Mouse (Mus musculus): ENCODE results near the gene Lxn. TPM values are rescaled to one million over a fixed set of nuclear protein-coding genes. Genes with fewer than 3 reads are reported as not detected.

Gene Lxn
- polyA plus RNA-seq, 2 experiments: 64.8 to 121 TPM

DNA sequence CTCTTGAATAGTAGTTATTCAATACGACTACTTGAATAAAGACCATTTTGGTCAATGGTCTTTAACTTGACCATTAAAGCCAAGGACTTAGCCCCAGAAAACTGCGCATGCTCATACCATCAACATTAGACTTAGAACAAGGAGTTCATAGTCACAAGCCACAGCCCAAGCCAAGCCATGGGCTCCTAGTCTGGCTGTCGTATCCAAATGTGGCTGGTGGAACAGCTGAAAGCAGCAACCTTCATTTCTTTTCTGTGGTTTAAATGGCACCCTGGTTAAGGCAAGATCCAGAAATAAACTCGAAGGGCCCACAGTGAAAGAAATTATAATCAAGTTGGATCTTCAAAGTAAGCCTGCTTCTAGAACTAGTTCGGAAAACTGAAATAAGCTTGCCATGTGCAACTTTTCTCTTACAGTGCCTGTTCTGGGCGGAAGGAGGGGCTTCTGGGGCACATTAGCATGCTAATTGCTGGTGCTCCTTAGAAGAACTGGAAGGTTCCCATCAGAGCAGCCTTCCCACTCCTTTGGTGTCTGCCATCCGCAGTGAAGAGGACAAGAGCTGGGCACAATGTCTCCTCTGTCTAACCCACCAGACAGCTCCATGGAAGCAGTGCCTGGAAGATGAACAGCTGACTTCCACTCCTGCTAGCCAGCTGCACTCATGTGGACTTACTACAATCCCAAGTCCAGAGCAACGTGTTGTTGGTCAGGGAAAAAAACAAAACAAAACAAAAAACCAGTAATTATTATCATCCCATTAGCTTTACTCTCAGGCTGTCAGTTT, 28.6 kb upstream of the Lxn start:
- H3K27ac ChIP-seq (replicated peaks; ENCODE audit: low read depth, low read length): no peak overlapping the region
- 80% methylated on average over 8 of the region's 8 CpGs for WGBS

DNA sequence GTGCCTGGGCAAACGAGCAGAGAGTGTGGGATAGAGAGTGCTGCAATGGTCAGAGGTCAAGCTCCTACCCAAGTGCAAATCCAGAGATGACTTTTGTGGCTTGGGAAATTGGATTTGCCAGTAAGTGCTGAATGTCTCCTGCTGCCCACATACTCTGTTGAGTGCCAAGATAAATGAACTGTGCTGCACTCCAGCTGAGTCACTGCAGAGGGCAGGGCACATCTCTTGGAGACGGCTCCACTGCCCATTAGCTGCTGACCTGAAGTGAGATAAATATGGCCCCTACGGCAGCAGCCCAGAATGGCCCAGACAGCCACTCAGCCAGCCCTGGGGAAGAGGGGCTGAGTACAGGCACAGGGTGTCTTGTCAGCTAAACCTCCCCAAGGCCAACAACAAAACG, 26.4 kb upstream of the Lxn start:
- no peak overlapping the region for H3K27ac ChIP-seq (replicated peaks; ENCODE audit: low read depth, low read length)
- no peak for TF ChIP-seq POLR2A (IDR thresholded peaks at IDR 0.05; ENCODE audit: borderline replicate concordance, extremely low read depth, insufficient read depth, insufficient read length)
- H3K4me1 ChIP-seq (ENCODE audit: control insufficient read depth, insufficient read depth, low read length): no peaks in the 10 kb centered on the region
- no peak overlapping the region for H3K9ac ChIP-seq (ENCODE audit: low read depth, low read length, severe bottlenecking)
- no peak overlapping the region for H3K4me2 ChIP-seq (replicated peaks; ENCODE audit: low read depth, low read length, severe bottlenecking)
- WGBS: 48% methylated on average over 4 of the region's 4 CpGs
- DNase-seq (ENCODE audit: low spot score) (no peak), ATAC-seq (ENCODE audit: low FRiP score, low read depth) (no peak)
- H3K27me3 ChIP-seq (ENCODE audit: control insufficient read depth, insufficient read depth, low read length): no peaks in the 10 kb centered on the region
- H3K36me3 ChIP-seq (ENCODE audit: control insufficient read depth, insufficient read depth, low read length): no peaks in the 10 kb centered on the region
- H3K9me3 ChIP-seq (ENCODE audit: control insufficient read depth, low read length): no peaks in the 10 kb centered on the region
- H3K4me3 ChIP-seq (replicated peaks; ENCODE audit: low read length): no peak overlapping the region

More for the DNA sequence above, 28.6 kb upstream of the Lxn start:
- H3K4me1 ChIP-seq (ENCODE audit: control insufficient read depth, insufficient read depth, low read length): no peaks in the 10 kb centered on the region
- H3K9me3 ChIP-seq (ENCODE audit: control insufficient read depth, low read length): no peaks in the 10 kb centered on the region
- H3K9ac ChIP-seq (ENCODE audit: low read depth, low read length, severe bottlenecking): no peak overlapping the region
- no peak for DNase-seq (ENCODE audit: low spot score)
- no peak overlapping the region for H3K4me2 ChIP-seq (replicated peaks; ENCODE audit: low read depth, low read length, severe bottlenecking)
- no peak for TF ChIP-seq POLR2A (IDR thresholded peaks at IDR 0.05; ENCODE audit: borderline replicate concordance, extremely low read depth, insufficient read depth, insufficient read length)
- H3K36me3 ChIP-seq (ENCODE audit: control insufficient read depth, insufficient read depth, low read length): no peaks in the 10 kb centered on the region
- no peaks in the 10 kb centered on the region for H3K27me3 ChIP-seq (ENCODE audit: control insufficient read depth, insufficient read depth, low read length)
- no peak overlapping the region for H3K4me3 ChIP-seq (replicated peaks; ENCODE audit: low read length)
- ATAC-seq (ENCODE audit: low FRiP score, low read depth): no peak

DNA sequence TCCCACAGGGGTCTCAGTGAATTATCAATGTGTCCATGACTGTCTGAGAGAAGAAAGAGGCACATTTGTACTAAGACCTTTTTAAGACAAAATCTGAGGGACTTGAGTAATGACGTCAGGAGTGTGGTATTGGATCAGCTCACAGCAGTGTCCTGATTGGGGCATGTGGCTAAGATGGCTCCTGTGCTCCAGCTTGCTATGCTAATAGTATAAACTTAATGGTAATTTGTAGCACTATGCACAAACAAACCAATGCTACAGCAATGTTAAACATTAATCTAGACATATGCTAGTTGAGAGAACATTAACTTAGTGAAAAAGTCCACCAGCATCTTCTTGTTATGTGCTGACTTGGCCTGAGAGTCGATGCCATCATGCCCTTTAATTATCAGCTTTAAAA, 21.5 kb upstream of the Lxn start:
- Histone ChIP-seq H3K36me3 (ENCODE audit: control insufficient read depth, insufficient read depth, low read length) (no peaks in the 10 kb centered on the region), H3K27ac (replicated peaks; ENCODE audit: low read depth, low read length) (no peak overlapping the region), H3K9me3 (ENCODE audit: control insufficient read depth, low read length) (no peaks in the 10 kb centered on the region), H3K4me1 (ENCODE audit: control insufficient read depth, insufficient read depth, low read length) (no peaks in the 10 kb centered on the region), H3K9ac (ENCODE audit: low read depth, low read length, severe bottlenecking) (no peak overlapping the region), H3K4me2 (replicated peaks; ENCODE audit: low read depth, low read length, severe bottlenecking) (no peak overlapping the region), H3K4me3 (replicated peaks; ENCODE audit: low read length) (no peak overlapping the region), H3K27me3 (ENCODE audit: control insufficient read depth, insufficient read depth, low read length) (no peaks in the 10 kb centered on the region)
- WGBS: 92% methylated on average over 2 of the region's 2 CpGs
- DNase-seq (ENCODE audit: low spot score) (no peak), ATAC-seq (ENCODE audit: low FRiP score, low read depth) (no peak)
- TF ChIP-seq POLR2A (IDR thresholded peaks at IDR 0.05; ENCODE audit: borderline replicate concordance, extremely low read depth, insufficient read depth, insufficient read length): no peak

DNA sequence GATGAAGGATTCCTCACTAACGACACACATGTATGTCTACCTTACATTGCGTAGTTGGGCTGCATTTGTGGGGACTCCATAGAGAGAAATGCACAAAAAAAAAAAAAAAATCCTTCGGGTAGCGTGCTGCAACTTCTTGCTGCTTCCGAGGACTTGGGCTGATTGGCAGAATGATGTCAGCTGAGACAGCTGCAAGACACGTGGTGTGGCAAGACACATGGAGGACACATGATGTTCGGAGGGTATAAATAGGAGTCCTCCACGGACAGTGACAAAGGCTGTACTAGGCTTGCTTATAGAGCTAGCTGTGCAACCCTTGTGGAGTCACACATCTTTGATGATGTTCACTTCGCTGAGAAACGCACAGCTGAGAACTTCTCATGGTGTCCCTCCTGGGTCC, 18.7 kb upstream of the Lxn start:
- no peak for TF ChIP-seq POLR2A (IDR thresholded peaks at IDR 0.05; ENCODE audit: borderline replicate concordance, extremely low read depth, insufficient read depth, insufficient read length)
- no peak overlapping the region for H3K9ac ChIP-seq (ENCODE audit: low read depth, low read length, severe bottlenecking)
- H3K4me3 ChIP-seq (replicated peaks; ENCODE audit: low read length): no peak overlapping the region
- no peaks in the 10 kb centered on the region for H3K4me1 ChIP-seq (ENCODE audit: control insufficient read depth, insufficient read depth, low read length)
- H3K9me3 ChIP-seq (ENCODE audit: control insufficient read depth, low read length): no peaks in the 10 kb centered on the region
- no peak overlapping the region for H3K4me2 ChIP-seq (replicated peaks; ENCODE audit: low read depth, low read length, severe bottlenecking)
- WGBS: 85% methylated on average over 10 of the region's 10 CpGs
- DNase-seq (ENCODE audit: low spot score) (no peak), ATAC-seq (ENCODE audit: low FRiP score, low read depth) (no peak)
- no peaks in the 10 kb centered on the region for H3K27me3 ChIP-seq (ENCODE audit: control insufficient read depth, insufficient read depth, low read length)
- no peak overlapping the region for H3K27ac ChIP-seq (replicated peaks; ENCODE audit: low read depth, low read length)
- peaks cover 8% of the 10 kb centered on the region; the same call in 1 of the 2 replicates for H3K36me3 ChIP-seq (ENCODE audit: control insufficient read depth, insufficient read depth, low read length)

DNA sequence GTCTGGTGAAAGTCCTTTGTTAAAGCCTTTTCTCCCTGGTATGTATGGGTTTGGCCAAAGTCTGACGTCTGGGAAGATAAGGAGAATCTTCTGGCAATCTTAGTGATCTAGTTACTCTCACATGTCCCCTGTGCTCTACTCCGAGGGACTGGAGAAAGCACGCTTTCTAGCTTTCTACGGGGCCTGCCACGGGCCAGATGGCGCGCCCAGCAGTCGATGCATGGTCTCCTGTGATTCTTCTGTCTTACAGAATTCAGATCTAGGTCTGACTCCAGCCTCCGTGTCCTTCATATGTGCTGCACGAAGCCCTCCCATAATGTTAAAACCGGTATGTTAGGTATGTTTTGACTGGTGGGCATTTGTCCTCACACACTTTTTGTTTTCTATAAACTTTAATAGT, 16.1 kb upstream of the Lxn start:
- Histone ChIP-seq H3K9me3 (ENCODE audit: control insufficient read depth, low read length) (no peaks in the 10 kb centered on the region), H3K27ac (replicated peaks; ENCODE audit: low read depth, low read length) (no peak overlapping the region), H3K36me3 (ENCODE audit: control insufficient read depth, insufficient read depth, low read length) (peaks cover 26% of the 10 kb centered on the region), H3K4me2 (replicated peaks; ENCODE audit: low read depth, low read length, severe bottlenecking) (no peak overlapping the region), H3K9ac (ENCODE audit: low read depth, low read length, severe bottlenecking) (no peak overlapping the region), H3K4me1 (ENCODE audit: control insufficient read depth, insufficient read depth, low read length) (no peaks in the 10 kb centered on the region), H3K4me3 (replicated peaks; ENCODE audit: low read length) (no peak overlapping the region), H3K27me3 (ENCODE audit: control insufficient read depth, insufficient read depth, low read length) (no peaks in the 10 kb centered on the region)
- TF ChIP-seq POLR2A (IDR thresholded peaks at IDR 0.05; ENCODE audit: borderline replicate concordance, extremely low read depth, insufficient read depth, insufficient read length): no peak
- DNase-seq (ENCODE audit: low spot score): no peak
- no peak for ATAC-seq (ENCODE audit: low FRiP score, low read depth)
- 92% methylated on average over 11 of the region's 11 CpGs for WGBS

All from limb, embryonic 14.5 days (tissue).